Mouse (Mus musculus): ENCODE results near the gene Zfp385a. TPM values are rescaled to one million over a fixed set of nuclear protein-coding genes. Genes with fewer than 3 reads are reported as not detected.

The Zfp385a gene
- polyA plus RNA-seq, 1 experiment from 2014 or later, result 14.4 TPM

DNA sequence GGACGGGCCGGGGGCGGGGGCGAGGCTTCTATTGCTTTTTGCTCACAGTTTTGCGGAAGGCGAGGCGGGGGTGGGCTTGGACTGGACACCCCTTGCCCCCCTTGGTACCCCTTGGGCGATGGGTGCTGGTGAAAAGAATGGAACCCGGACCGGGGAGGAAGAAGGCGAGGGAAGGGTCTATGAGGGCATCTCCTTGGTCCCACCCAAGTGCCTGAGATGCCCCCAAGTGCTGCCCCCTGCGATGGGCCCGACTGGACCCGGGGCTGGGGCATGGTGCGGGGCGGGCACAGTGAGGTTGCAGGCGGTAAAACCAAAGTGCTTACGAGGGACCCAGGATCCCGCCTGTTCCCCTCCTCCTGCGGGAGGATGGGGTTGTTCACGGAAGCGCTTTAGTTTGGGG lies 25.7 kb downstream of the Zfp385a start:
- H3K36me3 ChIP-seq, result peaks cover 32% of the 10 kb centered on the region
- no peak for ATAC-seq (replicated peaks; ENCODE audit: low FRiP score)
- peak overlapping the region; percentile 34 for H3K4me3 ChIP-seq (replicated peaks)

DNA sequence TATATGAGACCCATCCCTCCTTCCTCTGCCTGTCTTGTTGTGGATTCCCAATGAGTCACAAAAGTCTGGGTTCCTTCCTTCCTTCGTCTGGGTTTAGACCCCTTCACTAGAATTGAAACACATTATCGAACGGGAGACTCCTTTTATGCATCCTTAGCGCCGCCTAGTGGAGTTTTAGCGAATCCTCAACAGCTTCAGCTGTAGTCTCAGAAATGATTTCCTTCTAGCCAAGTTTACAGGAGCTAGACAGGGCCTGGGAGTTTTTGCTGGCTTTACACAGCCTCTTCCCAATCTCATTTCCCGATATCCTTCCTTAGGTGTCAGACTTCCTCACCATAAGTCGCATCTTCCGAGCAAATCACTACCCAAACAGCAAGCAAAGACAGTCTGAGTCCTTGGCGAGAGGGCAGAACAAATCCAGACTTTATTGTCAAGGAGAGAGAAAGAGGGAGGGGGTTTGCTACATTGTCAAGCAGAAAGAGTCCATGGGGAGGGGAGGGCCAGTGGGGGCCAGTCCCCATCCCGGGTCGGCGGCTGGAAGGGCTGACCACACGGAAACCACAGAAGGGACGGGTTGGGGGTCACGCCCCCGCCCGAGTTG lies 26.3 kb downstream of the Zfp385a start:
- no peaks in the 10 kb centered on the region for H3K27me3 ChIP-seq
- no peaks in the 10 kb centered on the region for H3K9me3 ChIP-seq (replicated peaks)
- ATAC-seq (replicated peaks; ENCODE audit: low FRiP score), result no peak
- peaks cover 27% of the 10 kb centered on the region for H3K36me3 ChIP-seq
- H3K4me2 ChIP-seq, result peak overlapping the region; percentile 61
- H3K9ac ChIP-seq, result no peak overlapping the region
- 11% methylated on average over 18 of the region's 18 CpGs for WGBS
- H3K4me1 ChIP-seq, result peaks cover 62% of the 10 kb centered on the region
- H3K27ac ChIP-seq, result no peak overlapping the region
- H3K4me3 ChIP-seq (replicated peaks), result no peak overlapping the region

More for the DNA sequence above, 25.7 kb downstream of the Zfp385a start:
- Histone ChIP-seq H3K4me2 (peak overlapping the region; percentile 61), H3K9ac (no peak overlapping the region), H3K27me3 (no peaks in the 10 kb centered on the region), H3K4me1 (peaks cover 62% of the 10 kb centered on the region), H3K27ac (no peak overlapping the region), H3K9me3 (replicated peaks) (no peaks in the 10 kb centered on the region)
- 45% methylated on average over 22 of the region's 22 CpGs for WGBS

DNA sequence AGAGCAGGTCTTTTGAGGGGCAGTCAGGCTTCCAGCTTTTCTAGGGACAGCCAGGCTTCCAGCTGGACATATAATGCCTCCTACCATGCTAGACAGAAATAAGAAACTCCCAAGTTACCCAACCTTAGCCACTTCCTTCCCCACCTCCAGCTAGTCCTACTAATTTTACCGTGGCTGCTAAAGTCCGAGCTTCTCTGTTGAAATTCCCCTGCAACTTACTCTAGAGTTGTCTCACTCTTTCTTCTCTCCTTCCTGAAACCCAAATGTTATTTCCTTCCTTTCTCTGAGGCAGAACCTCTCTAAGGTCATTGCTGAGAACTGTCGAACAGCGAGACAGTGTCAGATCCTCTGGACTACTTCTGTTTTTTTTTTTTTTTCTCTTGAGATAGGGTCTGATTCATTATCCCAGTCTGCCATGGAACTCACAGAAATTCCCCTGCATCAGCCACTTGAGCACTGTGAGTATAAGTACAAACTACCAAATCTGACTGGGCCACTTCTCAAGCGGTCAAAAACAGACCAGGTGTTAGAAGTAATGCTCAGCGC lies 29.5 kb downstream of the Zfp385a start, which contains the start of gene Gpr84:
Gene Gpr84, minus strand, starts transcription at position 248 of the 546 bp plus-strand sequence.
- Histone ChIP-seq H3K4me2 (no peak within 1 kb of the TSS), H3K27ac (peak within 1 kb of the TSS; percentile 63), H3K4me1 (peaks cover 72% of the 10 kb centered on the region), H3K27me3 (no peaks in the 10 kb centered on the region), H3K9me3 (replicated peaks) (no peaks in the 10 kb centered on the region), H3K4me3 (replicated peaks) (no peak within 1 kb of the TSS), H3K36me3 (peaks cover 4% of the 10 kb centered on the region; the same call in 1 of the 2 replicates), H3K9ac (no peak within 1 kb of the TSS)
- 41% methylated on average over 6 of the region's 6 CpGs for WGBS
- ATAC-seq (replicated peaks; ENCODE audit: low FRiP score), result no peak

DNA sequence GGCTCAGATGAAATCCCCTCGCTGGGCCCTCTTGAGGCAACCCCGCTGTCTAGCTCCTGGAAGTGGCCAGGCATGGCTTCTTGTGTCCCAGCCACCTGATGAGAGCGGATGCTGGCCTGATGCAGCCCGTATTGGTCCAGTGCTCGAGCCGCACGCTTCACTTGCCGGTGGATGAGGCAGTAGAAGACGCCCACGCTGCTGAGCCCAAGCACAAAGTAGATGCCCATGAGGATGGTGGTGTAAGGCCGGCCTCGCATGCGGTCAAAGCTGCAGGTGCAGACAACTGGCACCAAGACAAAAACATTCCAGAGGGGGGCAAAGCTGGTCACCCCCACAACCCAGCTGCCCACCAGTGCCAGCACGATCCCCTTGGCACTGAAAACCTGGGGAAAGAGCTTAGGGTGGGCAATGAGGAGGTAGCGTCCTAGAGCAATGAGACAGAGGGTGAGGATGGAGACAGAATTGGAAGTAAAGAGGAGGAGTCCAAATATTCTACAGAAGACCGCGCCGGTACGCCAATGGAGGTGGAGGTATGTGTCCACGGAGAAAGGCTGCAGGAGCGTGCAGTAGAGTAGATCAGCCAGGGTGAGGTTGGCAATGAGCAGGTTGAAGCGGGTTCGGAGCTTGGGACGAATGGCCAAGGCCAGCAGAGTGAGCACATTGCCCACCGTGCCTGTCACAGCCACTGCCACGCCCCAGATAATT lies 30.9 kb downstream of the Zfp385a start:
- H3K27me3 ChIP-seq, result no peaks in the 10 kb centered on the region
- no peaks in the 10 kb centered on the region for H3K36me3 ChIP-seq
- H3K27ac ChIP-seq, result peak overlapping the region; percentile 15; the same call in 1 of the 2 replicates
- peaks cover 67% of the 10 kb centered on the region for H3K4me1 ChIP-seq
- H3K4me3 ChIP-seq (replicated peaks), result peak overlapping the region; percentile 7; the same call in 1 of the 2 replicates
- no peaks in the 10 kb centered on the region for H3K9me3 ChIP-seq (replicated peaks)
- 60% methylated on average over 26 of the region's 26 CpGs for WGBS
- no peak overlapping the region for H3K9ac ChIP-seq
- peak overlapping the region; percentile 40 for H3K4me2 ChIP-seq
- no peak for ATAC-seq (replicated peaks; ENCODE audit: low FRiP score)

DNA sequence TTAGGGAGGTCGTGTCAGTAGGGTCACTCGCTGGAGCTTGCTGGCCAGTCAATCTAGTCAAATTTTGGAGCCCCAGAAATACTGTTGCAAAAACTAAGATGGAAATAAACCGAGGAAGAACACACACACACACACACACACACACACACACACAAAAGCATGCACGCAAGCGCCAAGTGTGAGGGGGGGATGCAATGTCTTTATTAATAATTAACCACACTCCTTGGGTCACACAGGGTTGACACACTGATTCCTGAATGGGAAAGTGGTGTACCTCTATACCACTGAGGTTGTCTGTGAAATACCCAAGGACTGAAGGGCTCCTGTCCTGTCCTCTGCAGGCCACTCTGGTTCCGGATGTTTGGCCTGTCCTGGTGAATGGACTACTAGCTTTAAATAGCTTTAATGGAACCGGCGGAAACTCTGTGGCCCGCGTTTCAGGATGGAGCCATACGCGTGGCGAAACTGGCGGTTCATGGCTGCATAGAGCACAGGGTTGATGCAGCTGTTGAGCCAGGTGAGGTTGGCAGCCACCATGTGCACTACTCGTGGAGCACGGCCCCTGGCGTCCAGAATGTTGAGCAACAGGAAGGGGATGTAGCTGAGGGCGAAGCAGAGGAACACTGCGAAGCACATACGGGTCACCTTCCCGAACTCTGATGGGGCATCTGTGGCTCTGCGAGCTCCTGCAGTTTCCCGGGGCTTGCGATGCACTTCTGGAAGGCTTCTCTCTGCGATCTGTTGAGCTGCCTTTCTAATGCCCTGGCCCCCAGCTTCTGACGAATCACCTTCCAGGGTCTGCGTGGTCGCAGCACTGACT lies 31.6 kb downstream of the Zfp385a start:
- Histone ChIP-seq H3K4me3 (replicated peaks) (peak overlapping the region; percentile 7; the same call in 1 of the 2 replicates), H3K9ac (no peak overlapping the region), H3K9me3 (replicated peaks) (no peaks in the 10 kb centered on the region), H3K4me1 (peaks cover 70% of the 10 kb centered on the region), H3K27ac (peak overlapping the region; percentile 15), H3K27me3 (no peaks in the 10 kb centered on the region), H3K36me3 (no peaks in the 10 kb centered on the region), H3K4me2 (peak overlapping the region; percentile 40)
- WGBS, result 44% methylated on average over 28 of the region's 28 CpGs
- ATAC-seq (replicated peaks; ENCODE audit: low FRiP score), result no peak

DNA sequence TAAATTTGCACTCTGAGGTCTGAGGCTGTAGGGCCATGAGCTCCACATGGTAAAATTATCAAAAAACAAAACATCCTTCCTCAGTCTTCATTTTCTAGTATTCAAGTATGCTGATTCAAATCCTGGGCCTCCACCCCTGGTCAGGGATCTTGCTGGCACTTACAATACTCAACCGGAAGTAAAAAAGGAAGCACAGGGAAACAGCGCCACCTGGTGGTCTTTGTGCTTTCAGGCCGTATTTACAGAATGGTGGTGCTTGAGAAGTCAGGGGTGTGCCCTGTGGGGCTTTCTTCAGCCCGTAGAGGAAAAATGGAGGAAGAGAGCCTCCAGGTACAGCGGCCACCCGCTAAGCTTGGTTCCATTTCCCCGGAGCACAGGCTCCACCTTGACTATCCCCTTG lies 32.8 kb downstream of the Zfp385a start:
- peak overlapping the region; percentile 98 for H3K27ac ChIP-seq
- peak overlapping the region; percentile 22; the same call in 1 of the 2 replicates for H3K9ac ChIP-seq
- no peaks in the 10 kb centered on the region for H3K36me3 ChIP-seq
- ATAC-seq (replicated peaks; ENCODE audit: low FRiP score), result no peak
- 3% methylated on average over 7 of the region's 7 CpGs for WGBS
- no peaks in the 10 kb centered on the region for H3K9me3 ChIP-seq (replicated peaks)
- H3K4me1 ChIP-seq, result peaks cover 81% of the 10 kb centered on the region
- peak overlapping the region; percentile 28; the same call in 1 of the 2 replicates for H3K4me2 ChIP-seq
- H3K4me3 ChIP-seq (replicated peaks), result no peak overlapping the region
- no peaks in the 10 kb centered on the region for H3K27me3 ChIP-seq

DNA sequence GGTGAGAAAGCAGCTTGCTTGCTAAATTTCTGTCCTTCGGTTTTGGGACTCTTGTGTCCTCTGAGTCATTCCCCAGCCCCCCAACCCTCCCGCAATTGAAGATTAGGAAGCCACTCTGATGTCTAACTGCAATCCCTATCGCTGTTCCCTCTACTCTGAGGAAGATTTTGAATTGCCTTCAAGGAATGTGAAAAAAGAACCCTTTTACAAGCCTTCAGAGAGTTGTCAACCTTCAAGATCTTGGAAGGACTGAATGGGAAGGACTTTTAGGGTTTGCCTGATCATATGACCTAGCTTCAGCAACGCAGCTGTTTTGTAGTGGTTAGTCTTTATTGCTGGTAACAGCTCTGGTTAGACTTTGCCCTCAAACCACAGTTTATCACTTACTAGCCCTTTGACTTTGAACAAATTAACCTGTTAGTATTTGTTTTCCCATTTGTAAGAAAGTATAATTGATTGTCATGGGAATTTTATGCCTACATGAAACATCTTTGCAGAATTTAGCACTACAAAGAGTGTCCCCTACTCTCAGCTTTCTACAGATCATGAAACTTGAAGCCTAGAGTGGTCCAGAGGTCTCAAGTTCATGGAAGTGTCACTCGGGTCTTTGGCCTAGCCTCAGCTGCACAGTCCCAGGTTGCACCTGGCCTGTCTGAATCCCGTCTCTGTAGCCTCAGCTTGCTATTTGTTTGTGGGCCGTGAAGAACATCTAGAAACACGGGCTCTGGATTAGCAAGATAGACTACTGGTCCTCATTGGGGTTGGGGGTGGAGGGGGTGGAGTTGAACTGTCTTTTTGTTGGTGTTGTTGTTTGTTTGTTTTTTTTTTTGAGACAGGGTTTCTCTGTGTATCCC lies 33.9 kb downstream of the Zfp385a start:
- WGBS, result 21% methylated on average over 8 of the region's 8 CpGs
- no peaks in the 10 kb centered on the region for H3K36me3 ChIP-seq
- peak overlapping the region; percentile 41 for H3K9ac ChIP-seq
- peak overlapping the region; percentile 77 for H3K4me2 ChIP-seq
- ATAC-seq (replicated peaks; ENCODE audit: low FRiP score), result no peak
- H3K9me3 ChIP-seq (replicated peaks), result no peaks in the 10 kb centered on the region
- peak overlapping the region; percentile 98 for H3K27ac ChIP-seq
- peak overlapping the region; percentile 48 for H3K4me3 ChIP-seq (replicated peaks)
- no peaks in the 10 kb centered on the region for H3K27me3 ChIP-seq
- H3K4me1 ChIP-seq, result peaks cover 92% of the 10 kb centered on the region

DNA sequence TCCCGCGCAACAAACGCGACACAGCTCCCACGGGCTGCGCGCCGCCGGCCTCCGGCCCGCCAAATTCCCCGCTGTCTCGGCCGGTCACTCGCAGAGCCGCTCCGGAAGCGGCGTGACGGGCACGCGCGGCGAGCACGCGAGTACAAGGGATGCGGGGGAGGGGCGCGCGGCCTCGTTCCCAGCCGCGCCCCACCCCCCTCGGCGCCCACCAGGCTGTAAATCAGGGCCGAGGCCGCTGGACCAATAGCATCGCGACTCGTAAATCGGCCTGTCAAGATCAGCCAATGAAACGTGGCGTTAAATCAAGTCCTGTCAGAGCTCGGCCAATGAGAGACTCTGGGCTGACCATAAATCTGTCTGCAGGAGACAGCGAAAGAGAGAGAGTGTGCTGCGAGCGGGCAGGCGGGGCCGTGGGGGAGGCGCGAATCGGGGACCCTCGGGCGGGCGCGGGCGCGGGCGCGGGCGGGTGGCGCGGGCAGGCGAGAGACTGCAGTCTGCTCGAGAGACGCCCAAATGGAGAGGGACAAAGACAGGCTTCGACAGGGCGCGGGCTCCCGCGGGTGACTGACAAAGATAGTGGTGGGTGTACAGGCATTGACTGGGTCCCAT lies 34.7 kb downstream of the Zfp385a start:
- H3K9me3 ChIP-seq (replicated peaks), result no peaks in the 10 kb centered on the region
- H3K4me1 ChIP-seq, result peaks cover 93% of the 10 kb centered on the region
- H3K4me3 ChIP-seq (replicated peaks), result peak overlapping the region; percentile 48
- peak overlapping the region; percentile 77 for H3K4me2 ChIP-seq
- ATAC-seq (replicated peaks; ENCODE audit: low FRiP score), result peak; percentile 92
- no peaks in the 10 kb centered on the region for H3K36me3 ChIP-seq
- peak overlapping the region; percentile 56 for H3K9ac ChIP-seq
- peak overlapping the region; percentile 98 for H3K27ac ChIP-seq
- no peaks in the 10 kb centered on the region for H3K27me3 ChIP-seq
- WGBS, result under 1% methylated on average over 68 of the region's 71 CpGs

DNA sequence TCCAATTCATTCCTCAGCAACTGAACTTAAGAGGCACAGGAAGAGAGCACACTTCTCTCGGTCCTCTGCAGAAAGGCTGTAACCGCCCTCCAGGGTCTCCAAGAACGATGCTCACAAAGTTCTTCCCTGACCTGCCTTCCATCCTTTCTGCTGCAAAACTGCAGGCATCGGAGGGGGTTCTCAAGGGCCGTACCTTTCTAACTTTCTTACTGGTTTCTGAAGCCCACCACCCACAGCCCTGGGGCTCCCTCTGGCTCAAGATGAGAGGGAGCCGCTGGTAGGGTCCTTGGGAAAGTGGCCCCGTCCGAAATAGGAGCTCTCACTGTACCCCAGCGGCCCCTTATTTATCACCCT lies 35.3 kb downstream of the Zfp385a start:
- Histone ChIP-seq H3K27me3 (no peaks in the 10 kb centered on the region), H3K4me2 (peak overlapping the region; percentile 67), H3K4me1 (peaks cover 94% of the 10 kb centered on the region), H3K4me3 (replicated peaks) (peak overlapping the region; percentile 48), H3K36me3 (no peaks in the 10 kb centered on the region), H3K9ac (peak overlapping the region; percentile 56), H3K9me3 (replicated peaks) (no peaks in the 10 kb centered on the region), H3K27ac (peak overlapping the region; percentile 98)
- ATAC-seq (replicated peaks; ENCODE audit: low FRiP score), result peak; percentile 20
- under 1% methylated on average over 9 of the region's 9 CpGs for WGBS

DNA sequence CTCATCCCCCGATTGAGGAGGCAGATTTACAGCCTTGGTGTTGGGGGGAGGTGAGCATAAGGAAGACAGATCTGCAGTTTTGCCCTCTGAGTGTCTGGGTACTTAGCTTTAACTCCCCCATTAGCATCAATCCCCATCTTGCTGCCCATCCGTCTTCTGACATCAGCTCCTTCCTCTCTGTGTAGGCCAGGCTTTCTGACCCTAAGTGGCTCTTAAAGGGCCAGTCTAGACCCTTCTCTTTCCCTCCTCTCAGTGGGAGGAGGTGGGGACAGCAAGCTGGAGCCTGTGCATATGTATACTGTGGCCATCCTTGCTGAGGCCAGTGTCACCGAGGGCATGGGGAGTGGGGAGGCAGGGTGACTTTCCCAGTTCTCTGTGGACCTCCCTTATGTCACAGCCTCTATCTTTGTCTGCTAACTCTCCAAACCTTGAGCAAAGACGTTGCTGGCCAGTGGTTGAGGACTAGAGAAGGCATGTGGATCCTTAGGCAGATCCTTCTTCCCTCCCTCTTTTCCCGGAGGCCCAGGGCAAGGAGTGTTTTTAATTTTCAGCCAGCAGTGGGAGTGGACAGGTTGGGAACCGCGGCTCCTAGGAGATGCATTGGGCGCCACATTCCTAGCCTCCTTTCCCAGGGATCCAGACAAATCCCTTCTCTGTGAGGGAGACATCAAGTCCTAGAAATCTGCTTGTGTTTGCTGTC lies 35.8 kb downstream of the Zfp385a start:
- Histone ChIP-seq H3K4me3 (replicated peaks) (peak overlapping the region; percentile 48), H3K4me1 (peaks cover 94% of the 10 kb centered on the region), H3K9me3 (replicated peaks) (no peaks in the 10 kb centered on the region), H3K36me3 (no peaks in the 10 kb centered on the region), H3K27me3 (no peaks in the 10 kb centered on the region), H3K9ac (peak overlapping the region; percentile 56), H3K4me2 (peak overlapping the region; percentile 67), H3K27ac (peak overlapping the region; percentile 98)
- ATAC-seq (replicated peaks; ENCODE audit: low FRiP score), result peak; percentile 24
- 4% methylated on average over 8 of the region's 8 CpGs for WGBS
